Mouse (Mus musculus) layer of hippocampus, adult 18-20 months (tissue): ENCODE results near the gene Macrod2. TPM values are rescaled to one million over a fixed set of nuclear protein-coding genes. Genes with fewer than 3 reads are reported as not detected.

Source experiments
- DNase-seq, 2 experiments: peaks; one replicate each; pipeline ENCODE4 v3.0.0; 2022; ENCODE audit warnings: low spot score in 2 of 2
- total RNA-seq, 2 experiments: library from RNA; stranded (reverse); gene quantifications; 2 replicates each; pipeline ENCODE4 v1.2.3; 2021

Gene Macrod2
- total RNA-seq, 2 experiments from 2014 or later, result 48.7 to 52.0 TPM

DNA sequence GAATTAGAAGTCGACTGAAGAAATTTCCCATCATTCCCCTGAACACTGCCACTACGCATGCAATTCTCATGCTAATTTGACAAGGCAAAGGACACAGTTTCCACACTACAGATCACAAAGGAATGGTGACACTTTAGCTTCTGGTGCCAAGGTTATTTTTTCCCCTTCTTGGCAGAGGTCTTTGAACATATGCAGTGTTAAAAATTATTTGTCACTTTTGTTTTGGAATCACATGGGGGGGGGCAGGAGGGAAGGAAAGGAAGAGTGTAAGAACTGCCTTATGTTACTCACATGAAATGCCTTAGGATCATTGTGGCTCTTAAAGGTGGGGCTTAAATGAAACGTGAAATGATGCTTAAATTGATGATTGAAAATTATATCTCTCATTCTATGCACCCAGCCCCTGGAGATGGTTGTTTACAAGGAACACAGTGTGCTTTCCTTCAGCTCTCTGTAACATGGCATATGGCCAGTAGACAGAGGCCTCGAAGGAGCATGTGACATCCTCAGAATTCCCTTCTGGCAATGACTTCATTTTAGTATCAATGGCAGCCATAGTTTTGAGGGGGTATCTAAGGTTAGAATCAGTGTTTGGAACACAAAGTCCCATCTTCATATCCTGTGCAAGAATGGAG is 1422.6 kb downstream of the Macrod2 start:
- DNase-seq, result peak in 1 of 2 experiments; percentile 51

DNA sequence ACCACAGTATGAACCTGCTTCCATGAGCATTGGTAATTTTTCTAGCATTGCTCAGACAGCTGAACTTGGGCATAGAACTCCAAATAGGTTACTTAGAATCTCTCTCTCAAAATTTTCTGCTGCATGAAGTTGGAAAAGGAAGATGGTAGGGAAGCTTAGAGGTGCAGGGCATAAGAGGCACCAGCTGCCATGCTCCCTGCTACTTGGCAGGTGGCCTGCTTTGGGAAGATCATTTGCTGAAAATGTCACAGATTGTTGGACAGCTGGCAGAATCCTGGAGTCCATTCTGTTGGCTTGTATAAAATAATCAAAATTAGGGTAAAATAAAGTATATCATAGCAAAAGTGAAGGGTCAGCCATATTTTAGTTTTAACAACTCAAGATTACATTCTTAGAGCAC is 1425.7 kb downstream of the Macrod2 start:
- peak; percentile 18 to 74 for DNase-seq

DNA sequence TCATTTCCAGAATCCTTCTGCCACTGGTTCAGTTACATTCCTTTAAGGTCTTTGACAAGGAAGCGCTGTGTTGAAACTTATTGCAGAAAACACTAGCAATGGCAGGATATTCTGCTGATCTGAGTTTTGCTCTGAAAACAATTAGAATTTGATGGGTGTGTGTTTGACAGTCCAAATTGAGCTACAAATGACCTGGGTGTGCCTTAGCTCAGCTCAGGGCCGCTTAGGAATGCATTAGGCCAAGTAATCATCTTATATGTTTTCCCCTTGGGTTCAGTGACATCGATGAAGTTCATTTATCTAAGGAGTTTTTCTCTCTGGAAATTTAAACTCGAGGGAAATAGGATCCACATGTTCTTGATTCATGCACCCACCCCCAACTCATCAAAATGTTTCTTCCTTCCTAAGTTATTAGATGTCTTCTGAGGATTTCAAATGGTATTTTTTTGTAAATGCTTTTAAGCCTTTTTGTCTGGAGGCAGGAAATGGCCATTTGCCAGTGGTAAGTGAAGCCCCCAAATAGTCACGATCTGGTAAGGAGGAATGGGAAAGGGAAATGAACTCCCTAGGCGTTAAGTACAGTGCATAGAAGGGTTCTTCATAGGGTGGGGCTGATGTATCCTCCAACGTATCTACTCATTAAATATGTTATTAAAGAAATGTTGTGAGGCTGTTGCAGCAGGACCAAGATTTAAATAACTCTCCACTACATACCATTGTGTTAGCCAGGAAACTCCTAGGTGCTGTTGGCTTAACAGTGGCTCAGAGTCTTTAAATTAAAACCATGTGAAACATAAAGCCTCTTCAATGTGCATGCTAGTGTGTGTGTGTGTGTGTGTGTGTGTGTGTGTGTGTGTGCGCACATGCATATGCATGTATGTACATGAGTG is 1430.7 kb downstream of the Macrod2 start:
- DNase-seq, result no peak

DNA sequence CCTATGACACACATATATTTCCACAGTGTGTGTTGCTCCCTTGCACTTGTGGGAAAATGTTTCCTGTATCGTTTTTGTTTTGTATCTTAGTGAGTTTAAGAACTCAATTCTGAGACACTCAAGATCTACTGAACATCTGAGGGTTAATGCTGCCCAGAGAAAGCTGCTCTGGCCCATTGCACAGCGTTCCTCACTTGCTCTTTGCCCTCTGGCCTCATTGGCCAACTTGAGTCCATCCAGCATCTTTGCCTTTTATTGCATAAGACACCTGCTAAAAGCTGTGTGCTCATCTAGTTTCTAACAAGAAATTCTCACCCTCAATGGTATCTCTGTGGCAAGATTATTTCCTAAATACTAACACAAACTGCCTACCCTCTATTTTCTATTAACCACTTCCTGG is 1435.4 kb downstream of the Macrod2 start:
- DNase-seq, result no peak

DNA sequence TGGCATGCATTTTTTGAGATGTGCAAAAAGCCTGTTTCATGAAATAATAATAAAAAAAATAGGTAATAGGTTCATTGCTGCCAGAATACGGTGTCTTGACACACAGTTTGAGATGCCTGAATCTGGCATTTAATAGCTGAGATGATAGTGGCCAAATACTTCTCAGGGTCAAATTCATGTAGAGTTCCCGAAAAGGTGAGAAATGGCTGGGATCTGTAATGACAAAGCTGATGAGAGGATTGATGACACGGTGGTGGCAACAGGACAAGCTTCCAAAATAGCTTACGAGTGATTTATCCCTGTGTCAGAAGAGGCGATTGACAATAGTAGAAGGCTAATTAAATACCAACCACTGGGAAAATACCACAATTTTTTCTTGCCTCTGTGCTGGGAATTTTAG is 1436.4 kb downstream of the Macrod2 start:
- no peak for DNase-seq

DNA sequence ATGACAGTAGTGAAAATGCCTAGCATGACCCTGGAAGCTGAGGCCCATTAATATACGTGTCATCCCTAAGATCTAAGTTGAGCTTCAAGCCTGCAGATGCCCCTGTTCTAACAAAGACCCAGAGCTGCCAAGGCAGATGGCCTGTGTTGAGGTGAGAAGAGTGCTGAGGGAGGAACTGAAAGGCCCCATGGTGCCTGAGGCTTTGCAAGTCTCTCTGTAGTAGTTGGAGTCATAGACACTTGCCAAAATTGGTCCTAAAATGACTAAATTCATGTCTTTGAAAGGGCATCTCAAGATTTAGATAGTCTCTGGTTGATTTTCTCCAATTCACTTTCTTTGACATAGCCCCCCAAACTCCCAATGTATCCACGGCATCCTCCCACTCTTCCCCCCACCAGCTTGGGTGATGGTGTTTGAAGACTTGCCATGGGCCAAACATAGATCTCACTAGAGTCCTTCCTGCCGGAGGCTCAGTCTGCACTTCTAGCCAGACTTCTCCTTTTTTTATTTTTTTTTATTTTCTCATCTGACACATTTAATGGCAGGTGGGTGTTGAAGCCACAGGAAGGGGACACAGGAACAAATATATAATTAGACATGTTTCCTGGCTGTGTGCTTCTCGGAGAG is 1439.2 kb downstream of the Macrod2 start:
- DNase-seq, result no peak

DNA sequence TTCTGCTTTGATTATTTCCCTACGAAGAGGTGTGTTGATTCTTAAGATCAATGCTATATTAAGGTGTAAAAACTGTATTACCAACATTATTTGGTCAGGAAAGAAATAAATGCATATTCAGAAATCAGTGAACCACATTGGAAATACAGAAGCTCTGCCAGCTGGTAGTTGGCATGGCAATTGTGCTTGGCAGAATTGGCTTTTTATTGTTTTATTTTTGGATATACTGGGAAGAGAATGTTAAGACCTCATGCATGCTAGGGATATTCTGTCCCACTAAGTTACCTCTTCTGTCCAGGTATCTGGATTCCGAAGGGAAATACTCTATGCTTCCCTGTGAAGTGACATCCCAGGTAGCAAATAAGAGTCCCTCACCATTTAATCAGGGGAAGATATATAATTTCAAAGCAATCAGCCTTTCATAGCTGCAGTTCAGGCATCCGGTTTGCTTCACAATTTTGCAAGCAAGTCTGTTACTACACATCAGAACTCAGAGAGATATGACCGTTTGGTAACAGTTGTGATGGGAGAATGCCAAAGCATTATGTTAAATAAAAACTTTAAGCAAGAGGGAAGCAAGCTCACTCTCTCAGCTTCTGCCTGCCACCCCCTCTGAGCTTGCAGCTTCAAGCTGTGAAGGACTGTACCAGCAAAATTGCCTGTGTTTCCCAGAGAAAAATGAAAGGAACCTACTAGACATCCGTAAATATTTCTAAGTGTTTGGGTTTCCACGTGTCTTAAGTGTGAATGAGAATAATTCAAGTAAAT is 1449.5 kb downstream of the Macrod2 start:
- DNase-seq, result peak; percentile 56 to 83

DNA sequence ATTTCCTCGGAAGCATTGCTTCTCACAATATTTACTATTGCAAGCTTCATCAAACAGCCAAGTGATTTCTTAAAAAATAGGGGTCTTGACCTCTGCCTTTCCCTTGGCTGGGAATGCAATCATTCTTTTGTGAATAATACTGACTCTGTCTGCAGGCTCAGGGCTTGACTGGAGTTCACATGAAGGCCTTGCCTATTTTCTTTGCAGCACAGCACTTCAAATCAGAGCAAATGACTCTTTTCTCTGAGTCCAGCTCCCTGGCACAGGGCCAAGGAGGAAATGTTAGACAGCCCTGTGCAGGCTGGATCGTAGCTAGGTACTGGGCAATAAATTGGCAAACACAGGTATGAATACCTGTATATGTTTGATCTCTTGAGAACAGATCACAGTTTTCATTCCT is 1464.1 kb downstream of the Macrod2 start:
- DNase-seq, result no peak

DNA sequence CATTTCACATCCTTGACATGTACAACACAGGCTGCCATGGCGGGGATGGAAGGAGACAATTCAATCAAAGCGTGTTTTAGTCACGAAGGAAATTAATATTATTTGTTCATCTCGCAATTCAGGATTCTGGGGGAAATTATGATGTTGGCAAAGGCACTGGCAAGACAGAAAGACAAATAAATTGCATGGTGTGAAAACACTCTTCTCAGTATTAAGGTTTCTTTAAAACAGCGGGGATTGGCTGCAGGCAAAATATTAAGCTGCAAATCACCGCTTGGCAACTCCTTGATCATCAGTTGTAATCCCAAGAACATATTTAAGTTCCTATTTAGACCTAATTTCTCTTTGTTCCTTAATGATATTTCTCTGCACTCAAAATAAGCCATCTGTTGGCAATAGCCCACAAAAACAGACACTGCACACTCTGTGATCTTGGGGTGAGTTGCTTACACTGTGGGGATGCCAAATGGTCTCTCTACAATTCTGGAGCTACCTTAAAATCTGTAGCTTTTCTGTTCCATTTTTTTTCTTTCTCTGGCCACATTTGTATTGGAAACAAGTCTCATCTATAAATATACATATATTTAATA is 1466.7 kb downstream of the Macrod2 start:
- DNase-seq, result no peak

DNA sequence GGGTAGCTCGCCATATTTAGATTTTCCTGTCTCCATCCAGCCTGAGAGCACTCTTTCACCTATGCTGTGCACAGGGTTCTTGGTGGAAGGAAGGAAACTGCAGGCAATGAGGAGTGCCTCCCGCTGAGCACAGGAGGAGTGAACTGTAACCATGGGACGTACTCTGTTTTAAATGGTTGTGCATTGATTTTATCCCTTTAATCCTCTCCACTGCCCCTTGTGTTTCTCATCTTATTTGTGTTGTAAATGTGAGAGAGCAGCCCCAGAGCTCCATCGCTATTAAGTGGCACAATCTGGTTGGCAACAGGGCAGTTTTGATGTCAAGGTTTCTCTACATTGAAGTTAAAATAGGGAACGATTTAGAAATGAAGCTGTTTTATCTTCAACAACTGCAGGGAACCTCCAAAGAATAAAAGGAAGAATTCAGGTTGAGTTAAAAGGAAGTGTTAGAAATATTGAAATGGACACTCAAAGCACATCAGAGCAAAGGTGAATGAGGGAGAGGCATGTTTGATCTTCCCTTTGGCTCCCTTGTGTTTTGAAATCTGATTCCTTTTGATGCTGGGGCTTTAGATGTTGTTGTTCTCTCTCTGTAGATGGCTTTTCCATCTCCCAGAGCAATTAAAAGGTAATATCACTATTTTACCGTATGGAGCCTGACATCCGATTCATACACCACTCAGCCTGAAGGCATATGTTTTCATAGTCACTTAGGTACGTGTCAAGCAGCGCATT is 1467.6 kb downstream of the Macrod2 start:
- DNase-seq, result no peak

DNA sequence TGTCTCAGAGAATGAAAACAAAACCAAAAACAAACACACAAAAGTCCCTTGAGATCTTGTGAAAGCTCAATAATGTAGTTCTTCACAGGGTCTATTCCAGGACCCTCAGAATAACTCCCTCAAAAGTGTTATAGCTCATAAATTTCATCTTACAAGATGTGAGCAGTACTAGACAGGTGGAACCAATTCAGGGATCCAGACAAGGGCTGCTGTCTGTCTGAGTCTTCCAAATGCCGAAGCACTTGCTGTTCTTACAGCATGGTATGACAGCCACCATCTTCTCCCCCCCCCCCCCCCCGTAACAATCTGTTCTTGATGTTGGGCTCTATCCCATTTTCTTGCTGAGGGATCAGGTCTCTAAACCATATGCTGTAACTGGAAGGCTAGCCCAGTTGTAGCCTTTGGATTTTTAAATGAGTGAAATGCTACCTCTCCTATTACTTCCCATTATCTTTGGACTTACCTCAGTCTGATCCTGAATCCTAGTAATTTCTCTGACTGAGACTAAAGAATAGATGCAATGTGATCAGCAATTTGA is 1468.6 kb downstream of the Macrod2 start:
- DNase-seq, result no peak

DNA sequence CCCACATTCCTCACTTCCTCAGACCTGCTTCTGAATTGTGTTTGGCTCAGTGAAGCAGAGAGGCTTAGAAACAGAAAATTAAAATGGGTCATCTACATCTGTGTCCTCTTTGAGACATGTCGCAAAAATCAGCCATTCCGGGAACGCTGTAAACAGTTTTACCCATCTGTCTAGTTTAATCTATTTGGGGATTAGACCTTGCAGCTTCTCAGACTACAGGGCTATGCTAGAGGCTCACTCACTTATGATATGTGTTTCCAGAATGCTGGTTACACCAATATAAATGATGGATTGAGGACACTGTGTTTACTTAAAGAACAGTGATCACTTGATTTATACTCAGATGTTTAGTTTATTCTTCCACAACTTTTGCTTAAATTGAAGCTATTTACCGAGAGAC is 1475.8 kb downstream of the Macrod2 start:
- DNase-seq, result no peak

DNA sequence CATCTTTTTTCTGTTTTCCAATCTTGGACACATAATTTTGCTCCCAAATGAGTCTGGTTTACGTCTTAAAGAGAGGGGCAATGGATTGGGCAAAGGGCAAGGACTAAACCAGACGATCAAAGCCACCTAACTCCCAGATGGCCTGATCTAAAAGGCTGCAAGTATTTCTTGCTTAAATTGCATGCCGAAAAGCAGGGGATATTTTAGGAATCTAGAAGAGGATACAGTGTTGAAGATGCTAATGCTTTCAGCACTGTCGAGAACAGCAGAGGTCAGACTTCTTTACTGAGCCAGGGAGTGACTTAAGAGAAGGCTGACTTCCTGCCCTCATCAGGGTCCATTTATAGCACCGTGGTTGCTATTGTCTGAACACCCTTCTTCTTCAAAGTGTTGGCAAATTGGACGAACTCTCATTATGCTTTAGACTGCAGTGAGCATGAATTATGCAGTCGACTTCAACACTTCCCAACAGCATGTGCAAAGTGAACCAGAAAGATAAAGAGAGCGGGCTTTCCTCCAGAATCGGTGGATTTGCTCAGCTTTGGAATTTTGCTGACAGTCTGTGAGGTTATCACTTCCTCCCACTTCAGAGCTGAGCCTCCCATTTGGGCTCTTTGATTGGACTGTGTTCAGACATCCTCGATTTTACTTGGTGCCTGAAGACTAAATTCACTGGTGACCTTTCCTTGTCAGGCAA is 1481.2 kb downstream of the Macrod2 start:
- DNase-seq, result peak; percentile 43 to 72

DNA sequence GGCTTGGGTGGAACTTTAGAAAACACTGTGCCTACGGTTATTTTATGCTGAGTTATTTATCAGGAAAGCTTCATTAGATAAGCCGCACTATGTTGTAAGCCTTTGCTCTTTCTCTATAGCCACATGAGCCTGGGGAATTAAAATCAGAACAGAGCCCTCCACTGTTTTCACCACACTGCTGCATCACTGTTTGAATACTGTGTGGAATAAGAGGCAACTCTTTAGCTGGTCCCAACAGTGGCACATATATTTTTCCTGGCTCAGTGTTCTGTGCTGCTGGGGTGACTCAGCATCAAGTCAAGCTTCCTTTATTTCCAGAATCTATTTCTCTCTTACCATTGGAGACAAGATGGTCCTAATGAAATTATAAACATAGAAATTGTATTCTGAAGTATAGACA is 1481.8 kb downstream of the Macrod2 start:
- peak in 1 of 2 experiments; percentile 20 for DNase-seq

DNA sequence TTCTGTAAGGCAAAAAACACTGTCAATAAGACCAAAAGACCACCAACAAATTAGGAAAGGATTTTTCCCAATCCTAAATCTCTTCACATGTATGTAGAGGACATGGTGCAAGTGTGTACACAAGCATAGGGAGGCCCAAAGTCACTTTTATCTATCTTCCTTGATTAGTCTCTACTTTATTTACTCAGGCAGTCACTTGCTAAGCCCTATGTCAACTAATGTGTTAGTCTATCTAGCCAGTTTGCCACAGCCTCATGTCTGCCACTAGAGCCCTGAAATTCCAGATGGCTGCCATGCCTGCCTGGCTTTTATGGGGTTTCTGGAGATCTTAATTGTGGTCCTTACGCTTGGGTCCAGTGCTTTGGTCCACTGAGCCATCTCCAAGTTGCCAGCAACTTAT is 1483.4 kb downstream of the Macrod2 start:
- DNase-seq, result no peak

DNA sequence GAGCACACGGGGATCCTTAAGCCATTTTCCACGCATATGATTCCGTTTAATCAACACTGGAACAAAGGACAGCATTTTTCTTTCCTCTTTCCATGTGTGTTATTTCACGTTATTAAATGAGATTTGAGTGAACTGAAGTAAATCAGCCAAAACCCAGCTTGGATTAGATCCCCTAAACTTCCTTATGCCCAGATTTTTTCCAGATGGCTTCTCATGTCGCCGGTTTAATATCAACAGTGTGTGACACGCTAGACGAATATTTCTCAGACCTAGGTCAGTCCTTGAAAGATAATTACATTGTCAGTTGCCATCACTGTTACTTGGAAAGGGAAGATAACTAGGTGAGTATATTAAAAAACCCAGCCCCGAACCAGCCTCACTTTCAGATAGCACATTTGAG is 1484.6 kb downstream of the Macrod2 start:
- DNase-seq, result no peak

DNA sequence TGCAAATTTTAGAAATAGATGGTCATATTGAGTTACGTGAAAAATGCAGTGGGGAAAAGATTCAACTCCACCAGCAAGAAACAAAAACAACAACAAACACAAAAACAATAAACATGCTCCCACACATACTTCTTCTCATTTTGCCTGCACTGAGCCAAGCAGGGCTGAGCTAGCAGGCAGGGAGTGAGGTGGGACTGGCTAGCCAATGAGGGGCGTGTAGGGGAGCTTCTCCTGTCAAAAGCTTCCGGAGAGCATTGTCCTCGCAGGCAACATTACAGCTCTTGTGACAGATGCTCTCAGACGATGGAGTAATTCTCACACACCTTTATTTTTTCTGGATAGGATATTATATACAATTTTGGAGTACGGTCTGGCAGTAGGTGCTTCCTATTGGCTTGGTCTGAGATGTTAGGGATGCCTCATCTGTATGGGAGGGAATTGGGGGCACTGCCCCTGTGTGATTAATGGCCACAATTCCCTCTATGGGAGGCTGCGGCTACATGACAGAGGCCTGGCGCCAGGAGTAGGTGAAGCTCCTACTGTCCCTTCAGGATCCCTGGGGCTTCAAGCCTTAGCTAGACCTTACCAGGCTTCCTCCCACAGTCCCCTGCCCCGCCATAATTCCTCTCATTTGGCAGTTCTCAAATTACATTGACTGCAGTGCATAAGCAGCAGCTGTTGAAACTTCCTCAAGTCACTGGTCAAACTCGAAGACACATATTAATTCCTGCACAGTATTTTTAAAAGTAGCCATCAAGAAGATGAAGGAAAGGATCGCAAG is 1491.8 kb downstream of the Macrod2 start:
- DNase-seq, result no peak

DNA sequence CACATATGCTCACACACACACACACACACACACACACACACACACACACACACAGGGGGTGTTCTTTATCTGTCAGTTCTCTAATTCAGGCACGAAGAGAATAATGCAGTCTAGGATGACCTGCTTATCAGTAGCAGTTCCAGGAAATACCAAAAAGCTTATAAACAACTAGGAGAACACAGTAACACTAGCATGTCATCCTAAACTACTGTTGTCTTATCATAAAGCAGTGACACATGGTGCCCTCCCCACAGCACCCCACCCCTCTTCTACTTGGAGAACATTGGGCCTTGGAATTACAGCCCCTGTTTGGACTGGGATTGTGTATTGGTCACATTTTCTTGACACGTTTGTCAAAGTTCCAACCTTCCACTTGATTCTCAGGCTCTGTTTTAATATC is 1494.4 kb downstream of the Macrod2 start:
- DNase-seq, result no peak

DNA sequence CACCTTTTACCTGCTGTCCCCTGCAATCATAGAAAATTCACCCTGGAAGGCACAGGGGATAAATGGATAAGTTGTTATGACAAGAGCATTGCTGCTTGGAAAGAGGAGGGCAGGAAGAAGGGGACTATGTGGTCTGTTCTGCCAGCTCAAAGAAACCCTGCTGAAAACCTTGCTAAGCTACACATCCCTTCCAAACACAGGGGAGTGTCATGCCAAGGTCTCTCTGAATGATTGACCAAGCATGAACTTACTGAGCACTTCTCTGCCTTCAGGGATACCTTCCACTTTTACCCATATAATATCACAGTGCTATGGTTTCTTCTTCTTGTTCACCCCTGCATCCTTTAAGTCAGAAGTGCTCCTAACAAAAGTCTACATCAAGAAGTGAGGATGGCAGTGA is 1502.8 kb downstream of the Macrod2 start:
- DNase-seq, result no peak
